Mouse (Mus musculus) left cerebral cortex, adult 11 months (tissue): ENCODE measurements at regions not wholly inside any gene's neighbourhood (a gene's known extent, or its start where the extent isn't known, plus 50 kb on each side); places are given as distances from the start of the nearest gene placed in this dataset.

Source experiments
- DNase-seq: peaks from one replicate; pipeline ENCODE4 v3.0.0; 2022; ENCODE audit warnings: low spot score

DNA sequence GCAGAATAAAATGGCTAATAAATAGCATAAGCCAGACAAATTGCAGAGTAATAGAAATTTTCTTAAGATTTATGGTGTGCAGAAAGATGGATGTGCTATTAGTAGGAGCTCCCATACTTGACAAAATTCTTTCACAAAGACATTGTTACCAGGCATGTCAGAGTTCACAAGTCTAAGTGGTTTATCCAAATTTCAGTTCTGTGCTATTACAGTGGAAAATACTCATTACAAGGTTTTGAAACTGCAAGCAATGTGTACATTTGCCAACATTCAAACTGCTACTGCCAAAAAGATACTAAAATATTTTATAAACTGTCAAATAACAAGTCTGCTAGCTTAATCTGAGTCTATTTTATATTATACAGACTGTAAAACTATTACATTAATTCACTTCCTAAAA lies 1550.2 kb upstream of the Acvr2a start:
- no peak for DNase-seq

GRCm38 (mm10) chr2:47265901-47266300 lies 1548.0 kb upstream of the Acvr2a start:
- no peak for DNase-seq

GRCm38 (mm10) chr2:47295546-47295945 lies 1518.4 kb upstream of the Acvr2a start:
- DNase-seq, result peak; percentile 1

GRCm38 (mm10) chr2:47302056-47302455 lies 1511.9 kb upstream of the Acvr2a start:
- no peak for DNase-seq

DNA sequence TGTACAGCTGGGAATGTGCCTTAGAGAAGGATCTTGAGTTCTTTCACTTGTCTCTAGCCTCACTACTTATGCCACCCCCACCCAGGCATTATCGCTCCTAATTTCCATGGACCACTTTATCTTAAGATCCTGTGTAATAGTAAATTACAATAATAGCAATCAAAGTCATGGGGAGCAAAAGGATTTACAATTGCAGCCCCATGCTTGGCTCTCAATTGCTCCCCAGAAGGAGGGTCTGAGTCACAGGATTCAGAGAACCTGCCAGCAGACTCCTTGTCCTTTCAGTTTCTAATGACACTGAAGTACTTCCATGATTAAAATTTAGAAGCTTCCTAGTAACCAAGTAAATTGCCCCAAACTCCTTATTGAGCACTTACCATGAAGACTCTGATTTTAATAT lies 1483.3 kb upstream of the Acvr2a start:
- no peak for DNase-seq

GRCm38 (mm10) chr2:47334406-47335113 lies 1479.3 kb upstream of the Acvr2a start:
- DNase-seq, result no peak

GRCm38 (mm10) chr2:47363476-47363875 lies 1450.4 kb upstream of the Acvr2a start:
- no peak for DNase-seq

DNA sequence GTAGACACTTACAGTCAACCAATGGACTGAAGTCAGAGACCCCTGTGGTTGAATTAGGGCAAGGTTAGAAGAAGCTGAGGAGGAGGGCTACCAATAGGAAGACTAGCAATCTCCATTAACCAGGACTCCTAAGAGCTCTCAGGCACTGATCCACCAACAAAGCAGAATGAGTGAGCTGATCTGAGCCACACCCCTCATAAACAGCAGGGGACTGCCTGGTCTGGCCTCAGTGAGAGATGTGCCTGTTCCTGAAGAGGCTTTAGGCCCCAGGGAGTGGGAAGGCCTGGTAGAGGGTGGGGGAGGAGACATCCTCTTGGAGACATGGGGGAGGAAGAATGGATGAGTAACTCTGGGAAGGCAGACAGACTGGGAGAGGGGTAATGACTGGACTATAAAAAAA lies 1445.6 kb upstream of the Acvr2a start:
- no peak for DNase-seq
